Mouse (Mus musculus) retina, embryonic 14.5 days (tissue): ENCODE results near the gene Olfr202.
"Not testable (repeated sequence)": the region's sequence is repeated elsewhere in the genome, so short reads cannot be mapped to it uniquely, and the experiment has no call there.

Experiments
- DNase-seq: peaks from one replicate; pipeline ENCODE4 v3.0.0-alpha.2; 2015; ENCODE audit warnings: low spot score

Gene Olfr202

DNA sequence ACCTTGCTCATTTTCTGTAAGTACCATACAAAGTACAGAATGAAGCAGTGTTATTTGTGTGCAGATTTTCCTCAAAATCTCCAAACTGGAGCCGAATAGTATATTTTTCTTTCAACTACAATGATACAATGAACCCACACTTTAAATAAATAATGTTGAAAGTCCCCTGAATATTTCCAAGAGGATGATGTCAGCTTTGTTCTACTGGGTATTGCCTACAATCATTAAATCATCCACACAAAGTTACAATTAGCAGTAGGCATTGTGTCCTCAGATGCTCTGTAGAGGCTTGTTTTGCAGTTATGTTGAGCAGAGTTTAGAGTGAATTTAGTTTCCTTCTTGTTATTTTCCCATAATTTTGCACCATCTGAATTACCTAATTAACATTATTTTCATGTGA is at the start of gene Olfr202:
TSS of gene Olfr202 (minus strand) at position 101 of the 400 bp plus-strand sequence.
- no peak for DNase-seq

DNA sequence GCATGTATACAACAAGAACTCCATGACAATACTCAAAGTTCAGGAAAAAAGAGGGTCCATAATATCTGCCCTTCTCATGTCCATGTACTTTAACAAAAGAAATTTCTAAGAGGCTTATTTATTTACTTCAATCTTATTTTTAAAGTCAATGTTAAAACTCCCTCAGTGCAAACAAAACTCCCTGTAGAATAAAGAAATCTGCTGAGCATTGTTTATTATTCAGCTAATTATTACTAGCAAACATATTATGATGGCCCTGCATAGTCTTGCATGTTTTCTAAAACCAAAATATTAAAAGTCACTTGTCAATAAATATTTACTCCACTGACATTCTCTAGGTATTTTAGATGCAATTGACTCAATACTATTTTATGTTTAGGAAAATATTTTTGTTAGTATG is 44.4 kb upstream of the Olfr202 start, which contains the start of gene Olfr205:
TSS of gene Olfr205 (minus strand) at position 101 of the 400 bp plus-strand sequence.
- no peak for DNase-seq

DNA sequence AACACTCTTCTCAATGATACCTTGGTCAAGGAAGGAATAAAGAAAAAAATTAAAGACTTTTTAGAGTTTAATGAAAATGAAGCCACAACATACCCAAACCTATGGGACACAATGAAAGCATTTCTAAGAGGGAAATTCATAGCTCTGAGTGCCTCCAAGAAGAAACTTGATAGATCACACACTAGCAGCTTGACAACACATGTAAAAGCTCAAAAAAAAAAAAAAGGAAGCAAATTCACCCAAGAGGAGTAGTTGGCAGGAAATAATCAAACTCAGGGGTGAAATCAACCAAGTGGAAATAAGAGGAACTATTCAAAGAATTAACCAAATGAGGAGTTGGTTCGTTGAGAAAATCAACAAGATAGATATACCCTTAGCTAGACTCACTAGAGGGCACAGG is 36.7 kb upstream of the Olfr202 start:
- not testable (repeated sequence) for DNase-seq

DNA sequence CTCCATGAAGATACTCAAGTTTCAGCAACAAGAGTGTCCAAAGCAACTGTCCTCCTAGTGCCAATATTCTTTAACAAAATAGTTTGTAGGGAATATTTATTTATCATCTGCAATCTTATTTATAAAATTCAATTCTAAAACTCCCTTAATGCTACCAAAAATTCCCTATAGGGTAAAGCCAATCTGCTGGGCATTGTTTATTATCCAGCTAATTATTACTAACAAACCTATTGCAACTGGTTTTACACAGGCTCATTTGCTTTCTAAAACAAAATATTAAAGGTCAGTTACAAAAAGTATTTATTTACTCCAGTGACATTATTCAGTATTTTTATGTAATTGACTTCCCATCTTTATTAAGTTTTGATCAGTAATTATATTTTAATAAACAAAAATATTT is 31.6 kb upstream of the Olfr202 start, which contains the start of gene Olfr204:
TSS of gene Olfr204 (minus strand) at position 101 of the 400 bp plus-strand sequence.
- DNase-seq = no peak

DNA sequence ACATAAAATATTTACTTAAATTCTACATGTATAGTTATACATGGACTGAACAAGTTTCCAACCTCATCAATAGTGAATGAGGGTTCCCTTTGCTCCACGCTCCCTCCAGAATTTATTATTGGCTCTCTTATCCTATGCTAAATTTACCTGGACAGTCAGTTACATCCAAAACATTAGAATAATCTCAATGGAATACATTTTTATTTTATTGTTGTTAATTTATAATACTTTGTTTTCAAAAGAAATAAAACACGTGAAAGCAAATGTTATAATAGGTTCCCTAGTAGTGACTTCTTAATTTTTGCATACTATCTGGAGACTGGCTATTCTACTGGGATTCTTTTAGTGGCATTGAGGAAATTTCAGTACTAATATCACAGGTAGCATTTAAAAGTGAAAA is 12.0 kb upstream of the Olfr202 start, which contains the start of gene Olfr203:
TSS of gene Olfr203 (plus strand) at position 301 of the 400 bp plus-strand sequence.
- no peak for DNase-seq

DNA sequence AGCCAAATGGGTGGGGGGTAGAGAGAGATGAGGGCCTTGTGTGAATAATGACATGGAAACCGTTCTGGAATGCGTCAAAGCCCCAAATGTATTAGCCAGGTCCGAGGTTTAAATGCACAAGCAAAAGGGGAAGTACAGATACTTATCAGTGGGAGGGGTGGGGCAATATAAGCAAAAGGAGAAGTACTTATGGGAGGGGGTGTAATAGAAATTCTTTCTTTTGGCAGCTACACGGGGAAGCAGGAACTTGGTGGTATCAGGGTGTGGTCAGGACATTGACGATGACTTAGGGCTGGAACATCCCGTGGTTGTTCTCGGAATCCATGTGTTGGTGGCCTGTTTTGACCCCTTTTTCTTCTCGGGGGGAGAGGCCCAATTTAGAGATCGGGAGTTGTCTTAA is 983 bp upstream of the Olfr202 start:
- DNase-seq = not testable (repeated sequence)

DNA sequence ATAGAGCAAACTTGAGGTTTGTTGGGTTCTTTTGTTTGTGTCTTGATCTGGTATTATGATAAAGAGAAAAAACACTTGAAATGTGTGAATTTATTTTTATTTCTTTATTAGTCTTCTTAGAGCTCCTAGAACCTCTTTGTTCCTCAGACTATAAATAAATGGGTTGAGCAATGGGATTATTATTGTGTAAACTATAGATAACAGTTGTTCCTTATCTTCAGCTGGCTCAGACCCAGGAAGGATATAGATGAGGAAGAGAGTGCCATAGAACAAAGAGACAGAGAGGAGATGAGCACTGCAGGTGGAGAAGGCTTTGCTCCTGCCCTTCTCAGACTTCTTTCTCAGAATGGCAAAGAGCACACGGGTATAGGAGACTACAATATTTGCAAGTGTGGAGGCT is 3.1 kb downstream of the Olfr202 start:
- DNase-seq = no peak

DNA sequence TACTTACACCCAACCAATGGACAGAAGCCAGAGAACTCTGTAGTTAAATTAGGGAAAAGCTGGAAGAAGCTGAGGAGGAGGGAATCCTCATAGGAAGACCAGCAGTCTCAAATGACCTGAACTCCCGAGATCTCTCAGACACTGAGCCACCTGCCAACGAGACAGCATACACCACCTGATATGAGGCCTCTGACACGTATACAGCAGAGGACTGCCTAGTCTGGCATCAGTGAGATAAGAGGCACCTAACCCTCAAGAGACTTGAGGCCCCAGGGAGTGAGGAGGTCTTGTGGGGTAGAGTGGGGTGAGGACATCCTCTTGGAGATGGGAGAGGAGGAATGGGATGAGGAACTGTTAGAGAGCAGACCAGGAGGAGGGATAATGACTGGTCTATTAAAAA is 6.1 kb downstream of the Olfr202 start:
- DNase-seq = no peak

DNA sequence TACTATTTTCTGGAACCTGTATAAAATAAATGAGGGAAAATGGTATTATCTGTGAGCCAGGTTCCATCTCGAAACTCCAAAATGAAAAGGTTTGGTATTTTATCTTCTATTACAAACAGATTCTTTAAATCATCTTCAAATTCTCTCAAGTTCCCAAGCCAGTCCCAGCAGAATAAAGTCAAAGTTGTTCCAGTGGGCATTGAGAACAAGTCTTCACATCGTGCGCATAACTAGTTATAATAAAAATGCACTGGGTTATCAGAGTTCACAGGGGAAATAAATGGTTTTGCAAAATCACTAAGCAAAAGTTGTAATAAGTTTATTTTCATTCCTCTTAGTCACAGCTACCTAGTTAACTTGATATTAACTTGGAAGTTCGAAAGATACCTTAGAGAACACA is 14.1 kb downstream of the Olfr202 start, which contains the start of gene Olfr201:
TSS of gene Olfr201 (minus strand) at position 101 of the 400 bp plus-strand sequence.
- DNase-seq = not testable (repeated sequence)

DNA sequence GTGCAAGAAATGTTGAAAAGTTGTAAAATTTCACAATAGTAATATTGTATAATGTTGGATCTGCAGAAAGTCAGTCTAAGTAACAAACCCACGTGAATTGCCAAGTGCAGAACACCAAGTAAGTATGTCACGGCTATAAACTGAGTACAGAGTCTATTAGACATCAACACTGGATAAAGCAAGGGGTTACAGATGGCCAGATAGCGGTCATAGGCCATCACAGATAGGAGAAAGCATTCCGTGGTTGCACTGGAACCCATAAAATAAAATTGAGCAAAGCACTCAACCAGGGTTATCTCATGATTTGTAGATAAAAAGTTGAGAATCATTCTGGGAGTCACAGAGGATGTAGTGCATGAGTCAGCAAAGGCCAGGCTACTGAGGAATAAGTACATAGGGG is 17.5 kb downstream of the Olfr202 start:
- not testable (repeated sequence) for DNase-seq

DNA sequence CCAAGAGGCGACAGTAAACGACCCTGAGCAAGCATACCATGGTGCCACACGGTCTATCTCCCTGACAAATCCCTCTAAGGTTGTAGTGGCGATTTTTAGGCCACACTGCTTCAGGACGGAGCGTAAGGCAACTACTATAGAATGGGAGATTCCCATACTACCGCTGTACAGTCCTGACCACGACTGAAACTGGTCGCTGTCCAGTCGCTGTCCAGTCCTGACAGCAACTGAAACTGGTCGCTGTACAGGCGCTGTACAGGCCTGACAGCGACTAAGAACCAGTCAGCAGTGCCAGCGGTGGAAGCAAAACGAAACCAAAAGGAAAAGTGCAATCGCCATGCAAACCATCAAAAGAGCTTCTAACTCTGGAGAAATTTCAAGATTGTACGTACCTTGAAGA is 36.9 kb downstream of the Olfr202 start:
- no peak for DNase-seq
